Mouse (Mus musculus) liver, adult (tissue): Measurements from ENCODE around the gene Adcy5.

ENCODE experiments used
- GATA4 ChIP-seq: IDR thresholded peaks from 2 replicates; pipeline ENCODE4 v1.6.1; 2014; ENCODE audit warnings: mild to moderate bottlenecking, low read length; ENCODE audit not compliant: insufficient replicate concordance

Gene Adcy5

GRCm38 (mm10) chr16:35215498-35215897, 60.8 kb downstream of the Adcy5 start:
- no peak for TF ChIP-seq GATA4

GRCm38 (mm10) chr16:35216826-35217491, 62.3 kb downstream of the Adcy5 start:
- no peak for TF ChIP-seq GATA4

- no peak for TF ChIP-seq GATA4
Observed at GRCm38 (mm10) chr16:35220412-35220811, 65.7 kb downstream of the Adcy5 start.

GRCm38 (mm10) chr16:35221581-35221980, 66.9 kb downstream of the Adcy5 start:
- no peak for TF ChIP-seq GATA4

GRCm38 (mm10) chr16:35223930-35224329, 69.3 kb downstream of the Adcy5 start:
- TF ChIP-seq GATA4, result no peak

GRCm38 (mm10) chr16:35224716-35225115, 70.0 kb downstream of the Adcy5 start:
- TF ChIP-seq GATA4, result no peak

GRCm38 (mm10) chr16:35229582-35229981, 74.9 kb downstream of the Adcy5 start:
- TF ChIP-seq GATA4, result no peak

- TF ChIP-seq GATA4, result no peak
Observed at GRCm38 (mm10) chr16:35232153-35232750, 77.6 kb downstream of the Adcy5 start.

- TF ChIP-seq GATA4, result no peak
Observed at GRCm38 (mm10) chr16:35233329-35233728, 78.7 kb downstream of the Adcy5 start.

- no peak for TF ChIP-seq GATA4
Observed at GRCm38 (mm10) chr16:35237091-35237490, 82.4 kb downstream of the Adcy5 start.

GRCm38 (mm10) chr16:35239318-35239965, 84.8 kb downstream of the Adcy5 start:
- TF ChIP-seq GATA4, result no peak

- TF ChIP-seq GATA4, result no peak
Observed at GRCm38 (mm10) chr16:35239966-35240730, 85.5 kb downstream of the Adcy5 start.

- no peak for TF ChIP-seq GATA4
Observed at GRCm38 (mm10) chr16:35247364-35247763, 92.7 kb downstream of the Adcy5 start.

- TF ChIP-seq GATA4, result no peak
Observed at GRCm38 (mm10) chr16:35248825-35249224, 94.1 kb downstream of the Adcy5 start.

- TF ChIP-seq GATA4, result no peak
Observed at GRCm38 (mm10) chr16:35249763-35250162, 95.1 kb downstream of the Adcy5 start.

- no peak for TF ChIP-seq GATA4
Observed at GRCm38 (mm10) chr16:35251690-35252089, 97.0 kb downstream of the Adcy5 start.
